In the genomic region with DNA sequence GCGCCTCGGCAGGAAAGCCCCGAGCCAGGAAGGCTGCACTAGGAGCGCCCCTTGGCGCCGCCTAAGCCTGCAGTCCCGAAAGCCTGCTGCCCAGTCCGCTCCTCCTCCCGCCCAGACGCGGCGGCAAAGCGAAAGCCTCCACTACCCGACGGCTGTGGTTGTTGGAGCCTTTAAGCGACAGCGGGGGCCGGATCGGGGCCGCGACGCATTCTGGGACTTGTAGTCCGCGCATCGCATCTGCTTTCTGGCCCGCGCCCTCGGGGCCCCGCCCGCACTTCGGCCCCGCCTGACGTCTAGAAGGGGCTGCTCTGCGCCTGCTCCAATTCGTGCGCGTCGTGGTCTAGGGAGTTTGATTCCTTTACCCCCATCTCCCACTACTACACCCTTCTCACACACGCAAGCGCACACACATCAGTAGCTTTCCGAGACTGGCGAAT, we compare ENCODE assay signal across 1 mouse cellular context.
A peak's percentile ranks its signal among the peaks of the same experiment; 100 is the strongest.
TF ChIP-seq lines count a peak whose summit lies in the region.

A gene (minus strand): TSS at position 77 of the 437 bp plus-strand sequence.

TF ChIP-seq in CH12.LX, 34 proteins besides CTCF, POLR2A, EP300 and RAD21 (continued from another document):
- TF ChIP-seq KAT2A (IDR thresholded peaks at IDR 0.05; ENCODE audit: insufficient replicate concordance, low read length), result peak; percentile 90; the same call in 1 of the 2 replicates
- peak; percentile 98 for TF ChIP-seq HCFC1 (IDR thresholded peaks at IDR 0.05; ENCODE audit: low read depth, low read length)
- no peak for TF ChIP-seq ZKSCAN1 (IDR thresholded peaks at IDR 0.05; ENCODE audit: borderline replicate concordance, low read depth, low read length)
- TF ChIP-seq ZMIZ1 (IDR thresholded peaks at IDR 0.05; ENCODE audit: low read depth, low read length), result peak; percentile 99
- TF ChIP-seq ZC3H11A (IDR thresholded peaks at IDR 0.05; ENCODE audit: low read depth, low read length), result no peak
- TF ChIP-seq SIN3A (IDR thresholded peaks at IDR 0.05; ENCODE audit: low read length), result peak; percentile 76
- no peak for TF ChIP-seq E2F4 (IDR thresholded peaks at IDR 0.05; ENCODE audit: insufficient replicate concordance, low read depth, low read length)
- TF ChIP-seq SMC3 (IDR thresholded peaks at IDR 0.05; ENCODE audit: low read depth, low read length), result peak; percentile 63
- TF ChIP-seq NRF1 (IDR thresholded peaks at IDR 0.05; ENCODE audit: low read depth, low read length), result peak; percentile 85
- TF ChIP-seq UBTF (IDR thresholded peaks at IDR 0.05; ENCODE audit: low read depth, low read length), result peak; percentile 98
- peak; percentile 99 for TF ChIP-seq NELFE (IDR thresholded peaks at IDR 0.05; ENCODE audit: low read depth, low read length)
- peak; percentile 63; the same call in 1 of the 2 replicates for TF ChIP-seq GABPA (IDR thresholded peaks at IDR 0.05; ENCODE audit: insufficient replicate concordance, low read depth, low read length)
- peak; percentile 20; the same call in 1 of the 2 replicates for TF ChIP-seq MYC (IDR thresholded peaks at IDR 0.05; ENCODE audit: low read depth, low read length)
- TF ChIP-seq POLR2AphosphoS2 (IDR thresholded peaks at IDR 0.05; ENCODE audit: low read depth, low read length), result peak; percentile 94
- TF ChIP-seq MXI1 (IDR thresholded peaks at IDR 0.05; ENCODE audit: low read depth, low read length), result peak; percentile 64
- no peak for TF ChIP-seq RCOR1 (conservative IDR thresholded peaks at IDR 0.05; ENCODE audit: low read depth, low read length)
- TF ChIP-seq TBP (conservative IDR thresholded peaks at IDR 0.05; ENCODE audit: low read depth, low read length), result peak; percentile 91
- peak; percentile 95 for TF ChIP-seq TCF12 (IDR thresholded peaks at IDR 0.05; ENCODE audit: low read depth, low read length)
